Mouse (Mus musculus) kidney, adult 11 months (tissue): ENCODE measurements around the gene Etv6.

Experiments
- DNase-seq: peaks from one replicate; pipeline ENCODE4 v3.0.0; 2022

Etv6 gene

DNA sequence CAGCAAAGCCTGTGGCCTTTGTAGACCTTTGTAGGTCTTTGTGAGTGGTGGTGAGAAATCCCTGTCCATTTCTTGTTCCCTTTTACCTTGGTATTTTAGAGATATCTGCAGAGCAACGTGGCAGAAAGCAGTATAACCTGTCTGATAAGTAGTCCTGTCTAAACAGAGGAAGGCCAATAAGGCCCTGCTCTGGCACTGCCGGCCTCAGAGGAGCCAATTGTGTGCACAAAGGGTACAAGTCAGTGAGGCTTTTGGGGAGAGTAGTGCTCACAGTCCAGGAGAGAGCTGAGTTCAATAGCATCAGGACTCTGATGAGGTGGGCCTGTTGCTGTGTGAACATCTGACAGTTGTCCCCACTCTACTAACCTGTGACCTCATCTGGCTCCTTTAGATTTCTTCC lies 77.7 kb downstream of the Etv6 start:
- no peak for DNase-seq

DNA sequence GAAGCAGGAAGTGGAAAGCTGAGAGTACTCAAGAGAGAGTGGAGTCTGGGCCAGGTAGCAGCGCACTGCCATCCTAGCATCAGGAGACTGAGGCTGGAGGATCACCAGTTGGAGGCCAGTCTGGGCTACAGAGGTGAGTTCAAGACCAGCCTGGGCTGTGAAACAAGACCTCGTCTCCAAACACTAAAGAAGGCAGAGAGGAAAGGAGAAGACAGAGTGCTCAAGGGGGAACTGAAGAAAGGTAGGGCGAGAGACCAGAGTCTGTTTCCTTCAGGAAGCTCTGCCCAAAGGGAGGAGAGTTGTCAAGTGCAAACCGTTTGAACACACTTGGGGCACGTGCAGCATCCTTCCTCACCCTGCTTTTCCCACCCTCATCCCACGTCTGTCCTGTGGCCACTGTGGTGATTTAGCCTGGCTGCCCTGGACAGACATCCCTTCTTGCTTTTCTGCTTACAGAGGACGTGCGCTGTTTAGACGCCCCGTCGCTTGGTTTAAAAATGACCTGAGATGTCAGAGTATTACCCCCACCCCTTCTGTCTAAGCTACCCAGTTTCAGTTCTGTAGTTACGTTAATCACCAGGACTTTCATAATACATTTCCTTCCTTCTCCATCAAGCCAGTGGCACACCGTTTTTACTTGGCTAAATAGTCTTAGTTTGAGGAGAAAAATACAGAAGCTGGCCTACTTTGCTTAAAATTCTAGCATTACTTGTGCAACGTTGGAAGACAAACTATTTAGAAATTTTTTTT lies 79.9 kb downstream of the Etv6 start:
- no peak for DNase-seq

DNA sequence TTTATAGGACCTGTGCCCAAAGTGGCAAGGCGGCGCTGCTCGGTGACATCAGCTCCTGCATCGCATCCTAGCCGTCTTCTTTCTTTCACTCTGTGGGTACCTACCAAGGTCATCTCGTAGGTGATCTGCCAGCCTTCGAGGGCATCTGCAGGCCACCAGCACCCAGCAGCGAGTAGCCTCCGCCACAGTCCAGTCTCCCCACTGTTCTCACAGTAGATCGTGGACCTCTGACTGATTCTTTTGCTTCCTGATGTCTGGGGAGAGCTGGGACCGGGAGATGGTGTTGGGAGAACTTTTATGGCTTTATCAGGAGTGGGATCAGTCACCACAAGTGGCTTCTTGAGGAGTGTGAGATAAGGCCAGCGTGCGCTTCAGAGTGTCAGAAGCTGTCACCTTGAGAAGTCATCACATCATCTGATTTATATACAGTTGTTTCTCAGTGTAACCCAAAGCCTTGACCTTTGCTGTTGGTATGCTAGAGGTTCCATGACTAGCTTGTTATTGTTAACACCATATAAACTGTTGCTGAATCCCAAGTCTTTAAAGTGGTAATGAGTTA lies 82.0 kb downstream of the Etv6 start:
- DNase-seq: no peak

DNA sequence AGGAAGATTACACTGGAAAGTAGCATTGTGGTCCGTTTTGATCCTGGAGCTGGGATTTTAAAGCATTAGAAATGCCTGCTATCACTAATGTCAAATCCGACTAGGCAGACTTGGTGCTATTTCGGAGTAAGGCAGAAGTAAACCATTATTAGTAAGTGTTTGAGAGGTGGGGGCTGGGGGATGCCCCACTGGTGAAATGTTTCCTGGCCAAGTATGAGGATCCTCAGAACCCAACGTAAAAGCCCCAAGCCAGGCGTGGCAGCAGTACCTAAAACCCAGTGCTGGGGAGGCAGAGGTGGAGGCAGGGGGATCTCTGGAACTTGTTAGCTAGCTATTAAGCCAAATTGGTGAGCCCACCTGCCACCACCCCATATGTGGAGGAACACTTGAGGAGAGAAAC lies 83.0 kb downstream of the Etv6 start:
- no peak for DNase-seq

DNA sequence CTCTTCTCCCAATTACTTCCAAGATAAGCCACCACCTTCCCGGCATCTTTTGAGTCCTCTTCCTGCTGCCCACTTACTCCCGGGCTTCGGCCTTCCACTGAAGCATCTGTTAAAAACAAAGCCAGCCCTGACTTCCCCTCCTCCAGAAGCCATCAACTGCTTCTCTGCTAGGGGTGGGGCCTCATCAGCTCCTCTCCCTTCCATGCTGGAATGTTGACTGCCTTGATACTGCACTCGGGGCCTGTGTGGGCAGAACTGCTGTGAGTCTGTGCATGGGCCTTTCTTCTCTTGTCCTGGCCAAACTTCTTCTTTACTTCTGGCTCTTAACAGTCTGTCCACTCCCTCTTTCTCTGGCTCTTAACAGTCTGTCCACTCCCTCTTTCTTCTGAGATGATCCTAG lies 83.6 kb downstream of the Etv6 start:
- DNase-seq: no peak

DNA sequence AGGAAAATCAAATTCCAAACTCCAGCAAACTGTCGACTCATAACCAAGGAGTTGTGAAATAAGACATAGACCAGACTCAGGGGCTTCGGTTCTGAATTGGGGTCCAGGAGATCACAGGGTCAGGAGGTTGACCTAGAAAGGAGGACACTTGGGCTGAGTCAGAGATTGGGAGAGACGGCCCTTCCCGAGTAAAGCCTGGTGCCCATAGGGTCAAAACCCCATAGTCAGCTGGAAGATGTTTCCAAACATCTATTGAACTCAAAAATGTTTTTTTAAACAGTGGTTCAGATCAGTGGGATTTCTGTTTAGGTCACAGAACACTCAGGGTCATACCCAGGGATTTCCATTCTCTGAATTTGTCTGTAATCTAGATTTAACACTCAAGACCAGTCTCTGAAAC lies 84.7 kb downstream of the Etv6 start:
- no peak for DNase-seq

DNA sequence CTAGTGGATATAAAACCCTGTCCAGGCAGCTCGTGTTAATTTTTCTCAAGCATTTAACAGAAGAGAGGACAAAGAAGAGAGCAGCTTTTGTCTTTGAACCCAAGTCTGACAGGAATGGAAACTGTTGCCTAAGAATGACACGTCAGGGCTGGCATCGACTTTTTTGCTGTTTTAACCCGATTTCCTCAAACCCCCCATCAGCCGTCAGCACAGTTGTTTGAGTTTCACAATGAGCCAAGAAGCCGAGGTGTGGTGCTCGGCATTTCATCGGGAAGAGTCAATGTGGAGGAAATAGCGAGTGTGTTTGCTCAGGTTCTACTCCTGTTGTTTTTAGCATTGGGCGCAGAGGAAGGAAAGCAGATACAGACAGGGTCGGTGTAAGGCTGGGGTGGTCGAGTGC lies 85.2 kb downstream of the Etv6 start:
- no peak for DNase-seq

DNA sequence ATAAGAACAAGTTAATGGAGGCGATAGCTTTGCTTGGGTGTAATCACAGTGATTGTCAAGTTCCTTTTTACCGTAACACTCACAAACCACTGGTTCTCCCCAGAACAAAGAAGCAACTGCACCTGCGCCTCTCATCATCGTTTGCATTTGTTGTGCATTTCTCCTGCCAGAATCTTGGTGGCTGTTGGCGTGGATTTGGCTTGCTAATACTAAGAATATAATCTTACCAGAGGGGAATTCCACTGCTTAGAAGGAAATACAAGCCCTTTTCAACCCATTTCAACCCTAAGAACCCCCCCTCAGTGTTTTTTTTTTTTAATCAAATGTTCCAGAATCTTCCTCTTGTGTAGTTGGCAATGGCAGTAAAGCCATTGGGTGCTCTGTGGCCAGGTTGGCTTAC lies 87.4 kb downstream of the Etv6 start:
- DNase-seq: no peak

DNA sequence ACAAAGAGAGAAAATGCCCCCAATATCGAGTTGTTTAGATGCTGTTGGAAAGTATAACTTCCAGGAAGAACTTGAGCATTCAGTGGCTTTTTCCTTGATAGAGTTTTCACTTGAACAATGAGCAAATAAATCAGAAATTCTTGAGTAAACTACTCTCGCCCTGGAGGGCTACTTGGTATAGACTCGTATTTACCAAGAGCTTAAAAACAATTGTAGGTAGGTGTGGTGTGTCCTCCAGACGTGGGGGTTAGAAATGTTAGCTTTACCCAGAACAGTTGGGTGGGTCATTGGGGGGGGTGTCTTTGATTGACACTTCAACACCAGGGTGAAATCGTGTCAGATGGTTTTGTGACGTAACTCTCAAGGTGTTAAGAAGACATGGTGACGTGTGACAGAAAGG lies 88.0 kb downstream of the Etv6 start:
- no peak for DNase-seq

DNA sequence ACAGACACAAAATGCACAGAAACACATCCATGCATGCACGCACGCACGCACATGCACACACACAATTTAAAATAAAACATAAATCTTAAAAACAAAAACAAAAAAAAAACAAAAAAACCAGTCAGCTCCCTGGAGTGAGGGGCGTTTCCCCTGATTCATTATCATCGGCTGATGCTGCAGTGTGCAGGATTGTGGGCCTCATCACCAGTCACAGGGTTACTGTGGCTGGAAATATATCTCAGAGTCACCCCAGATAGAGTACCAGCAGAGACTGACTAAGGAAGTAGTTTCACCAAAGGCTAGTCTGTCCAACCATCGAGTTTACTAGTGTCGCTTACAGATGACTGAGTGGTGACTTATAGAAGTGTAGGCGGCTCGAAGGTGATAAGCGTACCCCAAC lies 88.8 kb downstream of the Etv6 start:
- DNase-seq: no peak

DNA sequence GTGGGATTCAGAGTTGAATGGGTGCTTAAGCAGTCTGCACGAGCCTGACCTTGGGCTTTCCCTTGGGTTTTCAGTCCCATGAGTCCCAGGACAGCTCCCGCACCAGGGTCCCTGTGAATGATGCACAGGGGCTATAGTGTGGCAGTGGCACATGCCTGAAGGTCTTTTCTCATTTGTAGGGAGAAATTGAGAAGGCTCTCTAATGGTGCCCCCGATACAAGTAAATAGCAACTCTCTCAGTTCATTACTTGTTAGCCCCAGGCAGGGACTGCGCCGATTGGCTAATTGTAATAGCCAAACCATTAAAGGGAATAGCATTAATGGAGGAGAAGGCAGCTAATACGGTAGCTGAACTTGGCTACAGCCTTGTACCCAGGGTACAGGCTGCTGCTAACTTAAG lies 92.5 kb downstream of the Etv6 start:
- peak; percentile 51 for DNase-seq

DNA sequence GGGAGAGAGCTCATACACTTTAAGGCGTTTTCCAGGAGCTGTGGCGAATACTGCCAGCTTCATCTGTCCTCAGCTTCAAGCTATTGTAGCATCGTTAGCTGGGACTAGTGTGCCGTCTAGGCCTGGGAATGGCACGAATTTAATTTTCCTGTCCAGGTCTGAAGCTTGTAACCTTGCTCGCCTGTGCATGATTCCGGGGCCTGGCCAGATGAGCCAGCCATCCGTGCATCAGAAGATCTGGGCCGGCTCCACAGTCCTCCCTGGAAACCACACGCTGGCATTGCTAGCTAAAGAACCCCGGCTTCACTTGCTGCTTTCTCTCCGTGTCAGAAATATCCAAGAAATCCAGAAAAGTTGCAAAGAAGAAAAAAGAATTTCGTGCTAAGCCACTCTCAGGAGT lies 93.1 kb downstream of the Etv6 start:
- no peak for DNase-seq

DNA sequence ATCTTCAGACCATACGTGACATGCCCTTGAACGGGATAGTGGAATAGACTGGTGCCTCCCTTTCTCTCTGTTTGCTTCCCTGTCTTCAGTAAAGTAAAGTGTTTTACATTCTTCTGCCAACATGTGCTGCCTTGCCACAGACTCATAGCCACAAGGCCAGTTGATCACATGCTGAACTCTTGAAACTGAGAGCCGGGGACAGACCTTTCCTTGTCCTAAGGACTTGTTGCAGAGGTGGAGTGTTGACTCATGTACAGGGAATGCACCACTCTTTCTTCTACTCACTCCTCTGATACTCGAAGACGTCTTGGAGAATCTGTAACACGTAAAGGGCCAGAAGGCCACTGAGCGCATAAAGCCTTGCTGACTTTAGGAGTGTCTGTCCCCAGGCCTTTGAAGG lies 94.3 kb downstream of the Etv6 start:
- DNase-seq: no peak

DNA sequence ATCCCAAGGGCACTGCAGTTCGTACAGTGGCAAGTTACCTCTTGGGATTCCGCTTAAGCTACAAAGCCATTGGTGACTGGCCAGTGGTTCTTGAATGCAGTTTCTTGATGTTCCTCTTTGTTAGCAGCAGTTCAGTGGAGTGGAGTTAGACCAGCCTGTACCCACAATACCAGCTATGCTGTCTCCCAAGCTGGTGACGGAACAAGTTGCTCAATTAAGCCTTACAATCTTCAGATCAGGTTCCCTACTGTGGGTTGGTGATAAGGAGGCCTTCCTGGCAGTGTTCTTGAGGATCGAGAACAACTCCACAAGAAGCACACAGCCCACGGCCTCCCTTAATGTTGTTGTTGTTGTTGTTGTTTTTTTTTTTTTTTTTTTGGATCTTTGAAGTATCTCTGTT lies 95.3 kb downstream of the Etv6 start:
- no peak for DNase-seq

DNA sequence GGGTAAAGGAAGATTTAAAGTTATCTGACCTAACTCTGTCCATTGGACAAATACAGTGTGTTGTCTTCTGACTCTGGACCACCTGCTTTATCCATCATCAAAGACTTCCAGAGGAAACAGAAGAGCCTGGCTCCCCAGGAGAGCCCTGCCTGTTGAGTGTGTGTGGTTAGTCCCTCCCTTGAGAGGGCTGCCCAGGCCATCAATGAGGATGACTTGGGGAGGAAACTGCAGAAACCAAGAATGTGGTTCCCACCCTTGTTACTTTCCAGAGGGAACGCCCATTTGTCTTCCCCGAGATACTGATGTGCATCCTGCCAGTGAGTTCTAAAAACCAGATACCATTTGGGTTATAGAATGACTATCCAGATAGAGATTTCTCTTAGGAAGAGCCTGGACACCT lies 96.1 kb downstream of the Etv6 start:
- no peak for DNase-seq

DNA sequence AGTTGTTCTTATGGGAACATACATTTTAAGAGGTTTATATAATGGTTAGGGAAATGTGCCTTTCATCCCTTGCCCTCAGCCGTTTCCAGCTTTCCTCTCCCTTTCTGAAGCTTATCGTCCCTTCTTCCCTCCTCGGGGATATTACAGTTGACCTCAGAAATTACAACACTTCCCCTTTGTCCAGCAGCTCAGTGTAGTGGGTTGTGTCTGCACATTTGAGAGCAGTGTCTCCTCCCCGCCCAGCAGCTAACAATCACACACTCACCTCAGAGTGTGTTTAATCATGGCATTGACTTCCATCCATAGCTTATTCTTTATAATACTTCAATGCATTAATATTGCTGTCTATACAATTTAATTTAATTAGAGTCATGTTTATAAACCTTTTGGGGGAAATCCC lies 98.3 kb downstream of the Etv6 start:
- no peak for DNase-seq

DNA sequence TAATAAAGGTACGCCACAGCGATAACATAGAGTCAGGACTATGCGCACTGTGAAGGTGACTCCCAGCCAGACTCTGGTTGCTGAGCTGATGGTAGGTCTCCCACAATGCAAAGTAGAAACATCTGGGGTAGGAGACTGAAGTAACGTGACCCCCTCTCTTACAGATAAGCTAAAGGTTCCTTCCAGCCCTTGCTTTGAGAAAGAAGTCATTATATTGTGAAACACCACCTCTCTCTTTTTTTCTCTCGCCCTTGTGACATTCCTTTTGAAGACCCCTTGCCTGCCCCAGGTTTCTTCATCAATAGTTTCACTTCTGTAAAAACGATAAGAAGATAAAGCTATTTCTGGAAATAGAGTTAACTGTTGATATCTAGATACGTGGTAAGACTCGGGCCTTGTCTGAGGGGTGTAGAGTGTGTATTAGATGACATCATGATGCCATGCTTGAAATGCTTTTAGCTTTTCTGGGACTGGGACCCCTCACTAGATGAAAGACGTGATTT lies 99.4 kb downstream of the Etv6 start:
- no peak for DNase-seq

DNA sequence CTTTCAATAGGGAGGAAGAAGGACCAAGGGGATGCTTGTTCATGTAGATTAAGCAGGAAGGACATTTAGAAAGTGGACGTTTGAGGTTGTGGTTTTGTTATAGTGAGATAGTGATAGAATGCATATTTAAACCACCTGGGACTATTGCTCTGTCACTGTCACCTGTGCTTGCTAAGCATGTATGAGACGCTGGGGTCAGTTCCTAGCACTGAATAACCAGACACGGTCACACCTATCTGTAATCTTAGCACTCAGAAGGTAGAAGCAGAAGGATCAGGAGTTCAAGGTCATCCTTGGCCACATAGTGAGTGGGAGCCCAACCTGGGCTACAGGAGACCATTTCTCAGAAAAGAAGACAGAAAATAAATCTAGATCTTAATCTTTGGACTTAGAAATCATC lies 100.8 kb downstream of the Etv6 start:
- no peak for DNase-seq

DNA sequence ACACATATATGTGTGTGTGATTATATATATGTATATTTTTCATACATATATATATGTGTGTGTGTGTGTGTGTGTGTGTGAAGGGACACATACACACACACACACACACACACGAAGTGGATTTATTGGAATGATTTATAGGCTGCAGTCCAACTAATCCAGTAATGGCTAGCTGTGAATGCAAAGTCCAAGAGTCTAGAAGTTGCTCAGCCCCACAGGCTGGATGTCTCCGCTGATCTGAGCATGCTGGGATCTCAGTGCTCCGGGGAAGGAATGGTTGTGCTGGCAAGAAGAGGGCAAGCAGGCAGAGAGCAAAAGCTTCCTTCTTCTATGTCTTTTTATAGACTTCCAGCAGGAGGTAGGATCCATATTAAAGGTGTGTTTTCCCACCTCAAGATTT lies 103.9 kb downstream of the Etv6 start:
- peak; percentile 51 for DNase-seq

DNA sequence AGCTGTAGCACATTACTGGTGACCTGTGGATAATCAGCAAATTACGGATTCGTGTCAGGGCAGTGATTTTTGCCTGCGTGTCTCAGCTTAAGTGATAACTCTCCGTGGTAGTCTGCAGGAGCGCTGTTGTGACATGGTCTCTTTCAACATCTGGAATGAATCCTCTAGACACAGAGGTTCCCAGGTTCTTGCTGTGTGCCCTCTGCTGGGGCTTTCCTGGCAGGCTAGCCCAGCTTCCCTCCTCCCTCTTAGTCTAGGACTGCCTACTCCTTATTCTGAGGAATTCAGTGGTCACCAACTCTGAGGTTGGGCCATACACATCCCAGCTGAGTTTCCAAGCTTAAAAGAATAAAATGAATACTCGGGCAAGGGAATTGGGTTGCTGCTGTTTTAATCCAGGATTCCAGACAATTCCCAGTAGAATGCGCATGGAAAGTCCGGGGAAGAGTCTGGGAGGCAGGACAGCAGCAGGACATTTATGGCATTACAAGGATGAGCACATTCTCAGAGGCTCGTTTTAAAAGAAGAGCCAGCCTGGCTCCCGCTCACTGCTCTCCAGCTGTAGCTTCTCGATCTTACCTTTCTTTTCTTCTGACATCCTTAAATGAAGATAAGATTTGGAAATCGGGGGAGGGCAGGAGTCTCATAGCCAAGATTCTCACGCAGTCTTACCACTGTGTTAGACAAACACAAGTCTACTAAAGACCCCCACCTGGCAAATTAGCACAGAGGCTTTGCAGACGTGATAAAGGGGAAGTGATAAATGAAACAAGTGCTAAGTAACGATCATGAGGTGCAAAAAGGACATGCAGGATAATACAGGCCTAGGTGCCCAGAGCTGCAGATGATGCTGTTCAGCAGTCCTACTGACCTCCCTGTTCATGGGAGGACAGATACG lies 105.5 kb downstream of the Etv6 start:
- no peak for DNase-seq

DNA sequence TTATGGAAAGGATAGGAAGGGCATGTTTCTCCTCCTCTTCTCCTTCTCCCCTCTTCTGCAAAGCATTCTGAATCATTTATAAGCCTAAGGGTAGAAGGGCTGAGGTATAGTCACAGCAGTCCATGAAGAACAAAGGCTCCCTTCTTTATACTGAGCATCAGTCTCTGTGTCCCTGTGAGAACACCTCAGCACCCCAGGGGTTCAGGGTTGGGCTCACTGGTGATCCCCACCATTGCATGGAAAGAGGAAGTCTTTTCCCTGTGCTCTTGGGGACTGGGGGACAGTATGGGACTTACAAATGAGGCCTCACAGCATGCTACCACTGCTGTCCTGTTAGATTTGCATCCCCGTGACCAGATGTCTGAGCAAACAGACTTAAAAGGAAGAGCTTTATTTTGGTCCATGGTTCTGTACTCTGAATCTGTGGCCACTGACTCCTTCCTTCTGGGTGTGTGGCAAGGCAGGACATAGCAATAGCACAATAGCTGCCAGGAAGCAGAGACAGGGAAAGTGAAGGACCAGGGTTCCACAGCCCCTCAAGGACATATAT lies 106.2 kb downstream of the Etv6 start:
- DNase-seq: no peak

DNA sequence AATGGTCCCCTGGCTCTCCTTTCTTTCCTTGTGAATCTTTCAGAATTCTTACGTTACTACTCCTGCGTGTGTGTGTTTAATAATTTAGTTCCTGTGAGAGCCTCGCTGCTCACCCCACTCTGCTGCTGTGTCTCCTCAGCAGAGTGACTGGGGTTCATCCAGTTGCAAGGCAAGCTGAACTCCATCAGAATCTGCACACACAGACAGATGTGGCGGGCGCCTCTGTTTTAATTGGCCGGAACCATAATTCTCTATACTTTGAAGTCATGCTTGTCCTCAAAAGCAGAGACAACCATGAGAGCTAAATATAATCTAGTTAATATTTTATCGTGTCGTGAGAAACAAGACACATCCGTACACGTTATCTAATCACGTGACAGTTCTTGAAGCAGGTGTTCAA lies 107.2 kb downstream of the Etv6 start:
- DNase-seq: no peak

DNA sequence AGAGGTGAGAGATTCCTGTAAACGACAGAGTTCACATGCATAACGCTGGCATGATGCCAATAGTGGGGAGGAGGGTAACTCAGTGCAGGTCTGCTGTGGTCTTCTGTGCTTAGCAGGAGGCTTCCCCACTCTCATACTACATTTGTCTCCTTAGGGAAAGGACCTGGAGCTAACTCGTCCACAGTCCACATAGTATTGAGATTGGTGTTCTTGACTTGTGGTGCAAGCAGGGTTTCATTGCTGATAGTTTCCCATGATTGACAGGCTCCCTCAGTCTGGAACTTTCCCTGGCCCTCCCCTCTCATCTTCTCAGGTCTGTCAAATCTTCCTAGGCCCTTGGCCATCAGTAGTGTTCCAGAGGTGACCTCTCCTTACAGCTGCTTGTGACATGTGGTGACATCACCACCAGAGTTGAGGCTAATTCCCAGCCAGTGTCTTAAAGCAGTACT lies 108.2 kb downstream of the Etv6 start:
- no peak for DNase-seq
